Mouse (Mus musculus) erythroblast, embryonic 14.5 days (primary cell): ENCODE data around the gene Traf3ip1. TPM values are rescaled to one million over a fixed set of nuclear protein-coding genes. Genes with fewer than 3 reads are reported as not detected.

Source experiments
- H3K27me3 ChIP-seq: 2 replicates; pipeline ENCODE4 v1.6.1; 2012; ENCODE audit warnings: inconsistent platforms; ENCODE audit not compliant: control insufficient read depth
- H3K36me3 ChIP-seq: 2 replicates; pipeline ENCODE4 v1.6.1; 2012; ENCODE audit warnings: mild to moderate bottlenecking, inconsistent platforms; ENCODE audit not compliant: control insufficient read depth
- H3K4me1 ChIP-seq: 2 replicates; pipeline ENCODE4 v1.6.1; 2012; ENCODE audit warnings: inconsistent platforms; ENCODE audit not compliant: control insufficient read depth
- H3K4me3 ChIP-seq: replicated peaks from 2 replicates; pipeline ENCODE3; 2012; ENCODE audit warnings: moderate library complexity, mild to moderate bottlenecking, inconsistent platforms
- H3K9me3 ChIP-seq: 2 replicates; pipeline ENCODE4 v1.6.1; 2012; ENCODE audit warnings: low read length, inconsistent platforms, mixed read lengths; ENCODE audit not compliant: control insufficient read depth
- GATA1 ChIP-seq: IDR thresholded peaks from 2 replicates; pipeline ENCODE4 v1.6.1; 2012; ENCODE audit warnings: low read length, inconsistent platforms, mixed read lengths
- TAL1 ChIP-seq: IDR thresholded peaks from 3 replicates; pipeline ENCODE4 v1.6.1; 2012; ENCODE audit warnings: low read length, inconsistent platforms, mixed read lengths
- polyA plus RNA-seq: library from polyadenylated mRNA; stranded (reverse); fragments of >175 nt; gene quantifications from 2 replicates; pipeline ENCODE4 v1.2.3, GENCODE M21; 2012

Gene Traf3ip1
- polyA plus RNA-seq, 1 experiment = 0.45 TPM

- Histone ChIP-seq H3K9me3 (no peaks in the 10 kb centered on the region), H3K36me3 (peaks cover 11% of the 10 kb centered on the region), H3K4me3 (no peak overlapping the region), H3K4me1 (peaks cover 49% of the 10 kb centered on the region), H3K27me3 (no peaks in the 10 kb centered on the region; the same call in 1 of the 2 replicates)
- TF ChIP-seq TAL1 = no peak
- no peak for TF ChIP-seq GATA1
Measured at GRCm38 (mm10) chr1:91454366-91454765, 40.1 kb upstream of the Traf3ip1 start.

- TF ChIP-seq TAL1 (no peak), GATA1 (no peak)
- Histone ChIP-seq H3K27me3 (no peaks in the 10 kb centered on the region; the same call in 1 of the 2 replicates), H3K4me1 (peaks cover 50% of the 10 kb centered on the region), H3K4me3 (no peak overlapping the region), H3K9me3 (no peaks in the 10 kb centered on the region), H3K36me3 (peaks cover 5% of the 10 kb centered on the region; the same call in 1 of the 2 replicates)
Measured at GRCm38 (mm10) chr1:91454927-91455326, 39.5 kb upstream of the Traf3ip1 start.

- no peak for TF ChIP-seq TAL1
- TF ChIP-seq GATA1 = no peak
- Histone ChIP-seq H3K4me3 (no peak overlapping the region), H3K9me3 (no peaks in the 10 kb centered on the region), H3K36me3 (no peaks in the 10 kb centered on the region; the same call in 1 of the 2 replicates), H3K4me1 (peaks cover 55% of the 10 kb centered on the region), H3K27me3 (peaks cover 6% of the 10 kb centered on the region)
Measured at GRCm38 (mm10) chr1:91455661-91456161, 38.7 kb upstream of the Traf3ip1 start.

- TF ChIP-seq TAL1 (no peak), GATA1 (no peak)
- Histone ChIP-seq H3K4me3 (no peak overlapping the region), H3K4me1 (peaks cover 56% of the 10 kb centered on the region)
Measured at GRCm38 (mm10) chr1:91456301-91456801, 38.1 kb upstream of the Traf3ip1 start.

GRCm38 (mm10) chr1:91457116-91457515, 37.3 kb upstream of the Traf3ip1 start:
- TF ChIP-seq TAL1 (no peak), GATA1 (no peak)
- Histone ChIP-seq H3K36me3 (no peaks in the 10 kb centered on the region), H3K4me1 (peaks cover 58% of the 10 kb centered on the region), H3K27me3 (peaks cover 7% of the 10 kb centered on the region), H3K4me3 (no peak overlapping the region), H3K9me3 (no peaks in the 10 kb centered on the region)

More at GRCm38 (mm10) chr1:91456301-91456801, 38.1 kb upstream of the Traf3ip1 start:
- no peaks in the 10 kb centered on the region for H3K36me3 ChIP-seq
- no peaks in the 10 kb centered on the region for H3K9me3 ChIP-seq
- H3K27me3 ChIP-seq = peaks cover 7% of the 10 kb centered on the region

GRCm38 (mm10) chr1:91457698-91458097, 36.7 kb upstream of the Traf3ip1 start:
- Histone ChIP-seq H3K27me3 (peaks cover 7% of the 10 kb centered on the region), H3K4me1 (peaks cover 58% of the 10 kb centered on the region), H3K9me3 (no peaks in the 10 kb centered on the region), H3K4me3 (peak overlapping the region; percentile 7), H3K36me3 (no peaks in the 10 kb centered on the region)
- TF ChIP-seq TAL1 (no peak), GATA1 (no peak)

GRCm38 (mm10) chr1:91458223-91458861, 36.1 kb upstream of the Traf3ip1 start:
- TF ChIP-seq GATA1 (no peak), TAL1 (no peak)
- Histone ChIP-seq H3K9me3 (no peaks in the 10 kb centered on the region), H3K36me3 (no peaks in the 10 kb centered on the region), H3K4me1 (peaks cover 55% of the 10 kb centered on the region), H3K27me3 (peaks cover 9% of the 10 kb centered on the region), H3K4me3 (peak overlapping the region; percentile 73)

GRCm38 (mm10) chr1:91459059-91459809, 35.2 kb upstream of the Traf3ip1 start, which contains the start of gene Per2:
Gene Per2 (minus strand): TSS chr1:91459324.
- Histone ChIP-seq H3K27me3 (peaks cover 9% of the 10 kb centered on the region), H3K9me3 (no peaks in the 10 kb centered on the region), H3K36me3 (no peaks in the 10 kb centered on the region), H3K4me3 (peak within 1 kb of the TSS; percentile 73), H3K4me1 (peaks cover 46% of the 10 kb centered on the region)
- TF ChIP-seq GATA1 (no peak), TAL1 (no peak)

GRCm38 (mm10) chr1:91460069-91460468, 34.4 kb upstream of the Traf3ip1 start:
- no peaks in the 10 kb centered on the region for H3K36me3 ChIP-seq
- peaks cover 9% of the 10 kb centered on the region for H3K27me3 ChIP-seq
- peak overlapping the region; percentile 73 for H3K4me3 ChIP-seq
- H3K9me3 ChIP-seq = no peaks in the 10 kb centered on the region
- TF ChIP-seq TAL1 (no peak), GATA1 (no peak)
- H3K4me1 ChIP-seq = peaks cover 38% of the 10 kb centered on the region
